Mouse (Mus musculus) heart, adult 2 months (tissue): ENCODE results near the gene Pim3.

ENCODE experiments used
- CTCF ChIP-seq: fragments of 200-600 bp; IDR thresholded peaks from 2 replicates; pipeline ENCODE4 v1.8.1; 2022; ENCODE audit warnings: antibody characterized with exemption, mild to moderate bottlenecking, moderate library complexity
- EP300 ChIP-seq: fragments of 200-500 bp; IDR thresholded peaks from 2 replicates; pipeline ENCODE4 v1.6.1; 2011; ENCODE audit warnings: low read depth, low read length, control low read depth; ENCODE audit not compliant: insufficient read depth
- POLR2A ChIP-seq: fragments of 200-500 bp; IDR thresholded peaks from 2 replicates; pipeline ENCODE4 v1.6.1; 2011; ENCODE audit warnings: mild to moderate bottlenecking, low read depth, low read length, control low read depth; ENCODE audit not compliant: insufficient read depth

GRCm38 (mm10) chr15:88891676-88892040 lies 29.7 kb downstream of the Pim3 start:
- TF ChIP-seq CTCF (no peak), POLR2A (no peak), EP300 (no peak)
